Mouse (Mus musculus): Measurements from ENCODE around the gene Tor1b.

DNA sequence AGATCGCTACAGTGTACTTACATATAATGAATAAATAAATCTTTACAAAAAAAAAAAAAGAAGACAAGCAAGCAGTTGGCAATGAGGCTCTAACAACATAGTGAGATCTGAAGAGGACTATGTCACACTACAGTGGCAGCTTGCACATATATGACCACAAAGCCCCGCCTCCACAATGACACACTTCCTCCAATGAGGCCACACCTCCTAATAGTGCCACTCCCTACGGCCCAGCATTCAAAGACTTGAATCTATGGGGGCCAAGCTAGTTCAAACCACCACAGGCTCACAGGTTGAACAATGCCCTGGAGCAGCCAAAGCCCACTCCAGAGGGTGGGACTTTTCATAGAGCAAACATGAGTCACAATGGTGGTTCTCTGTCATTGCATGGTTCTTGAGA lies 20.8 kb upstream of the Tor1b start:
- no peak for TF ChIP-seq CTCF (IDR thresholded peaks at IDR 0.05; ENCODE audit: control insufficient read depth, insufficient read depth, low read length)
- no peak for TF ChIP-seq POLR2A (IDR thresholded peaks at IDR 0.05; ENCODE audit: borderline replicate concordance, control insufficient read depth, low read depth, low read length)

Measured in bone marrow, adult 2 months (tissue).